Mouse (Mus musculus) ES-E14 (cell line): ENCODE measurements around the gene Prm2. TPM values are rescaled to one million over a fixed set of nuclear protein-coding genes. Genes with fewer than 3 reads are reported as not detected.
"Not testable (repeated sequence)": the region's sequence is repeated elsewhere in the genome, so short reads cannot be mapped to it uniquely, and the experiment has no call there.

Source experiments
- DNase-seq: peaks from one replicate; pipeline ENCODE4 v3.0.0-alpha.2; 2013; ENCODE audit warnings: low read depth, low spot score
- H3K27ac ChIP-seq: 2 replicates; pipeline ENCODE4 v1.5.1; 2012; ENCODE audit warnings: low read depth, mild to moderate bottlenecking, low read length, moderate library complexity, mixed read lengths; ENCODE audit not compliant: poor library complexity, insufficient read depth, severe bottlenecking
- H3K36me3 ChIP-seq: 2 replicates; pipeline ENCODE4 v1.6.1; 2012; ENCODE audit warnings: mild to moderate bottlenecking, low read length, moderate library complexity, mixed read lengths; ENCODE audit not compliant: control insufficient read depth, poor library complexity, insufficient read depth, severe bottlenecking
- H3K4me1 ChIP-seq, 2 experiments: fragments of 150-350 bp in 1 of 2; sonication (generic) in 1 of 2; 2 replicates each; pipeline ENCODE4 v1.6.1; 2012; ENCODE audit warnings: low read length in 2 of 2, mild to moderate bottlenecking in 1 of 2, mixed read lengths in 1 of 2; ENCODE audit not compliant: control insufficient read depth in 2 of 2, insufficient read depth in 2 of 2, poor library complexity in 1 of 2
- H3K4me3 ChIP-seq, 2 experiments: fragments of 150-350 bp in 1 of 2; sonication (generic) in 1 of 2; 2 replicates each; pipeline ENCODE4 v1.5.1; 2012; ENCODE audit warnings: low read length in 2 of 2, low read depth in 1 of 2, mild to moderate bottlenecking in 1 of 2, mixed read lengths in 1 of 2; ENCODE audit not compliant: insufficient read depth in 1 of 2, poor library complexity in 1 of 2, severe bottlenecking in 1 of 2
- H3K9ac ChIP-seq: 2 replicates; pipeline ENCODE4 v1.6.1; 2012; ENCODE audit warnings: low read depth, mild to moderate bottlenecking, low read length, mixed read lengths; ENCODE audit not compliant: poor library complexity, insufficient read depth, severe bottlenecking
- H3K9me3 ChIP-seq: fragments of 150-350 bp; sonication (generic); 2 replicates; pipeline ENCODE4 v1.6.1; 2012; ENCODE audit warnings: low read depth, mild to moderate bottlenecking, low read length; ENCODE audit not compliant: control insufficient read depth, insufficient read depth
- CHD2 ChIP-seq: IDR thresholded peaks from 2 replicates; pipeline ENCODE4 v1.6.1; 2014; ENCODE audit warnings: mild to moderate bottlenecking, low read depth, low read length, inconsistent platforms
- HCFC1 ChIP-seq: IDR thresholded peaks from 2 replicates; pipeline ENCODE4 v1.6.1; 2012; ENCODE audit warnings: low read length, inconsistent platforms, borderline replicate concordance; ENCODE audit not compliant: insufficient read depth
- MAFK ChIP-seq: IDR thresholded peaks from 2 replicates; pipeline ENCODE4 v1.6.1; 2014; ENCODE audit warnings: mild to moderate bottlenecking, low read depth, low read length, inconsistent platforms; ENCODE audit not compliant: insufficient read depth
- ZC3H11A ChIP-seq: IDR thresholded peaks from 2 replicates; pipeline ENCODE4 v1.6.1; 2012; ENCODE audit warnings: low read depth, mild to moderate bottlenecking, inconsistent platforms, low read length, borderline replicate concordance
- ZNF384 ChIP-seq: IDR thresholded peaks from 2 replicates; pipeline ENCODE4 v1.6.1; 2012; ENCODE audit warnings: low read depth, low read length, inconsistent platforms
- in situ Hi-C, 2 experiments: fragments of 600-800 bp; cut with MboI; formaldehyde crosslinking; loops; one replicate each; pipeline ENCODE4 v1.15.1; 2025; ENCODE audit warnings: low sequenced_read_pairs in 2 of 2, inconsistent platforms in 1 of 2; ENCODE audit not compliant: unreplicated experiment in 2 of 2
- total RNA-seq: library from RNA; depleted of rRNA; stranded (reverse); fragments of 300-350 nt; gene quantifications from 2 replicates; pipeline ENCODE4 v1.2.3, GENCODE M21; 2012

The Prm2 gene
- total RNA-seq, 1 experiment = not detected

DNA sequence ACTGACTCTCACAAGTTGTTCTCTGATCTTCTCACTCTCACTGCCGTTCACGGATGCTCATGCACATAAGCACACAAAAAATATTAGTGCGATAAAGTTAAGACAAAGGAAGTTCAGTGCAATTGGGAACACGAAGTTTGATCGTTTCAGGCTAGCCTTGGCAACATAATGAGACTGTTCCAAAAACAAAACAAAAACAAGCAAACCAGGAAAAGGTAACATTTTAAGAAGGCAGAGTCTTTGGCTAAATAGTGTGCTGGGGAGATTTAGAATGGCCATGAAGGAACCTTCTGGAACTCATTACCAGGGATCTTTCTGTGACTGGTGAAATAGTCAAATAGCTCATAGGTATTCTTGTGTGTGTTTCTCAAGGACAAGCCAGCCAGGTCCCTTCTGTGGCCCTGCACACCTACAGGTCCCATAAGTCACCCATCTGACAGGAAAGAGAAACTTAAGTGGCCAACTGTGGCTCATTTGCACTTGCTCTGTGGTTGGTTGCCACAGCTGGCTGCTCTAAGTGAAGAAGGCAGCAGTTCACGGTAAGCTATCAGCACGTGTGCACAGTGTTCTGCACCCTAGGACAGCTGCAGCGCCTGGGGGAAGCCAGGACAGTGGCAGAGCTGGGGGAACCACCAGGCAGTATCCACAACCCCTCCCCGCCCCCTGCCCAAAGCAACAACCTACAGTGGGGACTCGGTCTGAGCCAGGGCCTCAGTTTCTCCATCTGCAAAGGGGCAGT is 10.0 kb upstream of the Prm2 start, which contains the start of gene Prm1:
Gene Prm1 (minus strand): TSS at position 51 of the 739 bp plus-strand sequence.
- Histone ChIP-seq H3K27ac (no peak within 1 kb of the TSS), H3K9me3 (no peaks in the 10 kb centered on the region)

GRCm38 (mm10) chr16:10802420-10802819 is 6.5 kb upstream of the Prm2 start:
- H3K9ac ChIP-seq, H3K27ac ChIP-seq, H3K9me3 ChIP-seq, DNase-seq, H3K4me1 ChIP-seq, in situ Hi-C loops, H3K4me3 ChIP-seq, H3K36me3 ChIP-seq: not testable (repeated sequence)

More for the DNA sequence above, 10.0 kb upstream of the Prm2 start, which contains the start of gene Prm1:
- TF ChIP-seq CHD2 (no peak), ZNF384 (no peak), ZC3H11A (no peak), HCFC1 (no peak), MAFK (no peak)
- Histone ChIP-seq H3K4me3 (no peak within 1 kb of the TSS), H3K4me1 (no peaks in the 10 kb centered on the region), H3K36me3 (no peaks in the 10 kb centered on the region), H3K9ac (no peak within 1 kb of the TSS)
- no peak for DNase-seq
- in situ Hi-C loops = no loop called here

GRCm38 (mm10) chr16:10790702-10791101 is 5.2 kb downstream of the Prm2 start, which contains the start of gene Prm3:
Gene Prm3 (minus strand): TSS chr16:10790914.
- H3K36me3 ChIP-seq = no peaks in the 10 kb centered on the region
- H3K4me3 ChIP-seq = no peak within 1 kb of the TSS
- H3K9me3 ChIP-seq = no peaks in the 10 kb centered on the region
- H3K27ac ChIP-seq = no peak within 1 kb of the TSS
- TF ChIP-seq ZNF384 = no peak
- in situ Hi-C loops = no loop called here
- no peak for DNase-seq
- peaks cover 7 to 14% of the 10 kb centered on the region in 2 experiments; a peak in 2 of 4 replicates for H3K4me1 ChIP-seq
- no peak within 1 kb of the TSS for H3K9ac ChIP-seq

GRCm38 (mm10) chr16:10788866-10789265 is 7.1 kb downstream of the Prm2 start:
- H3K4me3 ChIP-seq = no peak overlapping the region; a peak in 1 of 4 replicates
- in situ Hi-C loops = loop anchor here in 1 of 2 experiments (10.0 kb wide), 1 partner anchor 374 kb away; the partner anchor contains the start of gene Nubp1
- TF ChIP-seq HCFC1 = no peak
- TF ChIP-seq MAFK = no peak
- no peak for TF ChIP-seq ZNF384
- TF ChIP-seq ZC3H11A = no peak
- TF ChIP-seq CHD2 = no peak

GRCm38 (mm10) chr16:10788271-10788670 is 7.7 kb downstream of the Prm2 start, which contains the start of gene Tnp2:
Gene Tnp2 (minus strand): TSS chr16:10788660.
- Histone ChIP-seq H3K9me3 (no peaks in the 10 kb centered on the region), H3K9ac (peak within 1 kb of the TSS; percentile 14), H3K4me3 (peak within 1 kb of the TSS; percentile 19 to 50; a peak in 2 of 4 replicates), H3K27ac (no peak within 1 kb of the TSS), H3K4me1 (peaks cover 7 to 14% of the 10 kb centered on the region in 2 experiments; a peak in 2 of 4 replicates), H3K36me3 (no peaks in the 10 kb centered on the region)
- no peak for DNase-seq
- in situ Hi-C loops = loop anchor here in 1 of 2 experiments (10.0 kb wide), 1 partner anchor 373 kb away; the partner anchor contains the start of gene Nubp1
- TF ChIP-seq CHD2 = no peak
- TF ChIP-seq MAFK = no peak
- TF ChIP-seq HCFC1 = no peak
- no peak for TF ChIP-seq ZNF384
- TF ChIP-seq ZC3H11A = no peak

More at GRCm38 (mm10) chr16:10788866-10789265, 7.1 kb downstream of the Prm2 start:
- Histone ChIP-seq H3K9me3 (no peaks in the 10 kb centered on the region), H3K9ac (no peak overlapping the region), H3K27ac (no peak overlapping the region), H3K36me3 (no peaks in the 10 kb centered on the region), H3K4me1 (peaks cover 7 to 14% of the 10 kb centered on the region in 2 experiments; a peak in 2 of 4 replicates)
- DNase-seq = no peak
